Mouse (Mus musculus) CH12.LX (cell line): ENCODE measurements around the gene Cdk2ap2. TPM values are rescaled to one million over a fixed set of nuclear protein-coding genes. Genes with fewer than 3 reads are reported as not detected.

Source experiments
- DNase-seq: peaks from one replicate; pipeline ENCODE4 v3.0.0-alpha.2; 2013; ENCODE audit errors: extremely low read depth
- H3K27ac ChIP-seq: 2 replicates; pipeline ENCODE4 v1.5.1; 2012; ENCODE audit warnings: low read depth, mild to moderate bottlenecking, control low read depth, moderate library complexity; ENCODE audit not compliant: insufficient read depth
- H3K27me3 ChIP-seq: replicated peaks from 2 replicates; pipeline ENCODE3; 2012; ENCODE audit warnings: inconsistent platforms
- H3K36me3 ChIP-seq, 2 experiments: replicated peaks in 1 of 2; 2 replicates each; pipeline versions ENCODE3 to v1.6.1; 2012; ENCODE audit warnings: inconsistent platforms in 1 of 2, low read length in 1 of 2, mild to moderate bottlenecking in 1 of 2, mixed read lengths in 1 of 2, moderate library complexity in 1 of 2; ENCODE audit not compliant: control insufficient read depth in 1 of 2, insufficient read depth in 1 of 2
- H3K4me1 ChIP-seq, 2 experiments: 2 replicates each; pipeline ENCODE4 v1.6.1; 2012; ENCODE audit warnings: inconsistent platforms in 1 of 2, moderate library complexity in 1 of 2; ENCODE audit not compliant: insufficient read depth in 2 of 2, control insufficient read depth in 1 of 2
- H3K4me2 ChIP-seq: 2 replicates; pipeline ENCODE4 v1.6.1; 2012; ENCODE audit warnings: low read depth, mild to moderate bottlenecking, control low read depth; ENCODE audit not compliant: poor library complexity, insufficient read depth, severe bottlenecking
- H3K4me3 ChIP-seq, 3 experiments: fragments of 150-350 bp in 1 of 3; sonication (generic) in 1 of 3; replicated peaks in 1 of 3; 2 replicates each; pipeline versions ENCODE3 to v1.5.1; 2011 to 2012; ENCODE audit warnings: low read depth in 2 of 3, low read length in 2 of 3, mild to moderate bottlenecking in 2 of 3, moderate library complexity in 2 of 3, control low read depth in 1 of 3, improper control_type of control experiment in 1 of 3, inconsistent platforms in 1 of 3, mixed read lengths in 1 of 3; ENCODE audit not compliant: poor library complexity in 1 of 3
- H3K79me2 ChIP-seq: replicated peaks from 2 replicates; pipeline ENCODE4 v1.6.1; 2012; ENCODE audit warnings: mild to moderate bottlenecking, moderate library complexity; ENCODE audit not compliant: control insufficient read depth, poor library complexity, insufficient read depth, severe bottlenecking; ENCODE audit errors: extremely low read depth
- H3K9ac ChIP-seq: 2 replicates; pipeline ENCODE4 v1.6.1; 2012; ENCODE audit warnings: low read depth, mild to moderate bottlenecking, control low read depth, moderate library complexity; ENCODE audit not compliant: insufficient read depth
- H3K9me3 ChIP-seq: replicated peaks from 2 replicates; pipeline ENCODE3; 2012; ENCODE audit warnings: low read length, inconsistent platforms, mixed read lengths
- CHD2 ChIP-seq: IDR thresholded peaks from 2 replicates; pipeline ENCODE4 v1.6.1; 2011; ENCODE audit warnings: low read length, improper control_type of control experiment
- E2F4 ChIP-seq: IDR thresholded peaks from 2 replicates; pipeline ENCODE4 v1.6.1; 2011; ENCODE audit warnings: low read depth, low read length, improper control_type of control experiment; ENCODE audit not compliant: insufficient replicate concordance
- ELF1 ChIP-seq: IDR thresholded peaks from 2 replicates; pipeline ENCODE4 v1.6.1; 2014; ENCODE audit warnings: low read depth, mild to moderate bottlenecking, inconsistent platforms, low read length, improper control_type of control experiment
- GABPA ChIP-seq: IDR thresholded peaks from 2 replicates; pipeline ENCODE4 v1.6.1; 2012; ENCODE audit warnings: low read depth, low read length, improper control_type of control experiment, inconsistent platforms; ENCODE audit not compliant: insufficient replicate concordance
- HCFC1 ChIP-seq: IDR thresholded peaks from 2 replicates; pipeline ENCODE4 v1.6.1; 2012; ENCODE audit warnings: low read depth, mild to moderate bottlenecking, inconsistent platforms, low read length, improper control_type of control experiment
- JUN ChIP-seq: IDR thresholded peaks from 2 replicates; pipeline ENCODE4 v1.6.1; 2011; ENCODE audit warnings: low read depth, mild to moderate bottlenecking, low read length, improper control_type of control experiment, moderate library complexity; ENCODE audit not compliant: insufficient read depth
- KAT2A ChIP-seq: IDR thresholded peaks from 2 replicates; pipeline ENCODE4 v1.6.1; 2012; ENCODE audit warnings: low read length, improper control_type of control experiment, inconsistent platforms; ENCODE audit not compliant: insufficient replicate concordance
- MAFK ChIP-seq: IDR thresholded peaks from 2 replicates; pipeline ENCODE4 v1.6.1; 2011; ENCODE audit warnings: low read length, improper control_type of control experiment; ENCODE audit not compliant: insufficient replicate concordance
- MAZ ChIP-seq: IDR thresholded peaks from 2 replicates; pipeline ENCODE4 v1.6.1; 2012; ENCODE audit warnings: low read depth, mild to moderate bottlenecking, inconsistent platforms, low read length, improper control_type of control experiment, moderate library complexity
- MXI1 ChIP-seq: IDR thresholded peaks from 2 replicates; pipeline ENCODE4 v1.6.1; 2011; ENCODE audit warnings: mild to moderate bottlenecking, low read depth, low read length, improper control_type of control experiment
- MYC ChIP-seq: IDR thresholded peaks from 2 replicates; pipeline ENCODE4 v1.6.1; 2011; ENCODE audit warnings: low read depth, mild to moderate bottlenecking, improper control_type of control experiment, low read length
- NELFE ChIP-seq: IDR thresholded peaks from 2 replicates; pipeline ENCODE4 v1.6.1; 2011; ENCODE audit warnings: low read depth, low read length, improper control_type of control experiment
- PAX5 ChIP-seq: IDR thresholded peaks from 2 replicates; pipeline ENCODE4 v1.6.1; 2012; ENCODE audit warnings: low read length, inconsistent platforms, mixed read lengths
- POLR2A ChIP-seq: IDR thresholded peaks from 2 replicates; pipeline ENCODE4 v1.6.1; 2011; ENCODE audit warnings: low read depth, mild to moderate bottlenecking, improper control_type of control experiment, low read length
- POLR2AphosphoS2 ChIP-seq: IDR thresholded peaks from 2 replicates; pipeline ENCODE4 v1.6.1; 2011; ENCODE audit warnings: low read depth, low read length, improper control_type of control experiment
- RAD21 ChIP-seq: IDR thresholded peaks from 2 replicates; pipeline ENCODE4 v1.6.1; 2011; ENCODE audit warnings: low read depth, mild to moderate bottlenecking, low read length, improper control_type of control experiment, moderate library complexity
- RCOR1 ChIP-seq: conservative IDR thresholded peaks from 2 replicates; pipeline ENCODE4 v1.6.1; 2012; ENCODE audit warnings: low read depth, mild to moderate bottlenecking, inconsistent platforms, low read length, improper control_type of control experiment
- SIN3A ChIP-seq: IDR thresholded peaks from 2 replicates; pipeline ENCODE4 v1.6.1; 2012; ENCODE audit warnings: low read length, improper control_type of control experiment, inconsistent platforms
- SMC3 ChIP-seq: IDR thresholded peaks from 2 replicates; pipeline ENCODE4 v1.6.1; 2011; ENCODE audit warnings: low read depth, low read length, improper control_type of control experiment
- TCF12 ChIP-seq: IDR thresholded peaks from 2 replicates; pipeline ENCODE4 v1.6.1; 2014; ENCODE audit warnings: low read depth, mild to moderate bottlenecking, inconsistent platforms, low read length, improper control_type of control experiment
- USF1 ChIP-seq: IDR thresholded peaks from 2 replicates; pipeline ENCODE4 v1.6.1; 2014; ENCODE audit warnings: low read depth, mild to moderate bottlenecking, inconsistent platforms, low read length, improper control_type of control experiment
- USF2 ChIP-seq: conservative IDR thresholded peaks from 2 replicates; pipeline ENCODE4 v1.6.1; 2011; ENCODE audit warnings: low read depth, low read length, improper control_type of control experiment
- ZNF384 ChIP-seq: IDR thresholded peaks from 2 replicates; pipeline ENCODE4 v1.6.1; 2012; ENCODE audit warnings: low read depth, low read length, improper control_type of control experiment, inconsistent platforms
- dilution Hi-C: fragments of 300-500 bp; cut with MboI; formaldehyde crosslinking; loops from 2 replicates; pipeline ENCODE4 v1.14.3; 2020; ENCODE audit warnings: low sequenced_read_pairs; ENCODE audit not compliant: extremely low pct_unique_long_range_greater_than_20kb, extremely low pct_ligation_motif_present
- in situ Hi-C: fragments of 300-500 bp; cut with MboI; formaldehyde crosslinking; loops from 3 replicates; pipeline ENCODE4 v1.14.3; 2019; ENCODE audit warnings: low sequenced_read_pairs, low pct_ligation_motif_present, low pct_unique_long_range_greater_than_20kb, mixed read lengths
- polyA plus RNA-seq: library from polyadenylated mRNA; unstranded; fragments of >175 nt; gene quantifications from 2 replicates; pipeline ENCODE4 v1.2.1, GENCODE M21; 2012; ENCODE audit warnings: low read depth; ENCODE audit not compliant: insufficient read length
- total RNA-seq, 2 experiments: library from RNA; depleted of rRNA; stranded (reverse); fragments of 300-350 nt in 1 of 2; fragments of >200 nt in 1 of 2; gene quantifications; 2 replicates each; pipeline ENCODE4 v1.2.3; 2012 to 2014

Gene Cdk2ap2
- total and polyA plus RNA-seq, 3 experiments, result 63.4 to 69.5 (median 67.1) TPM

DNA sequence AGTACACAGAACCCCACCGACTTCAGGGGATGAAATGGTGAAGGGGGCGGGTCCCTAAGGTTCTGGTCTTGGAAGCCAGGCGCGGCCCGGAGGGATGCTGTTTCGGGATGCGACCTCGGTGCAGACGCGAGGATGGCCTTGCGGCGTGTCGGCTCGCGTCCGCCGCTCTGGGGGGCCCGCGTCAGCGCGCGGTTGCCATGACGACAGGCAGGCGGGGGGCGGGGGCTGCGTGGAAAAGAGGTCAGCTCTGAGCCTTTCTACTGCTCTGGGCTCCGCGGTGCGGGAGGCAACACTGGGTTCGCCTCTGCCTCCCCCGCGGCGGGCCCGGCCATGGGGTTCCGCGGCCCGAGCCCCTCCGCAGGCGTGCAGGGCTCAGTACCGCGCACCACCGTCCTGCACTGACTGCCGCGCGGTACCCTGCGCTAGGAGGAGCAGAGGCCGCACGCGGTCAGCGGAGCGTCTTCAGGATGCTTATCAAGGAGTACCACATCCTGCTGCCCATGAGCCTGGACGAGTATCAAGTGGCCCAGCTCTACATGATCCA lies 3.8 kb downstream of the Cdk2ap2 start:
- 0 out of 2 replicates have a peak, but pooled peaks have one; percentile 7 for TF ChIP-seq SIN3A
- no peak for TF ChIP-seq GABPA
- TF ChIP-seq USF2, result no peak
- TF ChIP-seq ZNF384, result no peak
- no peak for TF ChIP-seq E2F4
- no peak for TF ChIP-seq HCFC1
- TF ChIP-seq, all 38 proteins: peak for 1
- Histone ChIP-seq H3K79me2 (peaks cover 9% of the 10 kb centered on the region), H3K4me2 (peak overlapping the region; percentile 89), H3K9ac (peak overlapping the region; percentile 27; the same call in 1 of the 2 replicates), H3K4me1 (peaks cover 18 to 71% of the 10 kb centered on the region in 2 experiments), H3K4me3 (peak overlapping the region; percentile 82 to 92 (median 87)), H3K27me3 (no peaks in the 10 kb centered on the region), H3K27ac (no peak overlapping the region), H3K36me3 (peaks cover 38 to 56% of the 10 kb centered on the region in 2 experiments), H3K9me3 (no peaks in the 10 kb centered on the region)
- dilution Hi-C loops, result no loop called here
- in situ Hi-C loops, result no loop called here
- no peak for DNase-seq

DNA sequence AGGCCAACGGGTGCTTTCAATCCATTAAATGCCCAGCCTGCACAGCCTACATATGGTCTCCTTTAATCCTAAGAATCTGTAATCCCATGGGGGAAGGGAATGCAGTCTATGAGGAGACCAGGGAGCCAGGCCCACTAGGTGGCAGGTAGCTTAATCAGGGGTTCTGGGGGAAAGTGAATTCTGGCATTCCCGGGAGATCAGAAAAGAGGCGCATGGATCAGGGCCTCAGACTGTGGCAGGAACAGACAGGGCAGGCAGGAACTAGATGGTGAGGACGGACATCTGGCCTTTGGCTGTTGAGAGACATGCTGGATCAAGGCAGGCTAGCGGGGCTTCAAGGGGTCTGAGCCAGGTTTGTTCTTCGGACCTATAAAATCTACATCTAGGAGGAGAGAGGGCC lies 4.5 kb downstream of the Cdk2ap2 start:
- H3K9ac ChIP-seq, result no peak overlapping the region
- no peak for DNase-seq
- H3K9me3 ChIP-seq, result no peaks in the 10 kb centered on the region
- H3K36me3 ChIP-seq, result peaks cover 41 to 60% of the 10 kb centered on the region in 2 experiments
- H3K27ac ChIP-seq, result no peak overlapping the region
- peaks cover 18 to 65% of the 10 kb centered on the region in 2 experiments for H3K4me1 ChIP-seq
- H3K4me2 ChIP-seq, result peak overlapping the region; percentile 89; the same call in 1 of the 2 replicates
- in situ Hi-C loops (no loop called here), dilution Hi-C loops (no loop called here)
- no peak overlapping the region for H3K4me3 ChIP-seq
- H3K79me2 ChIP-seq, result peaks cover 9% of the 10 kb centered on the region
- no peaks in the 10 kb centered on the region for H3K27me3 ChIP-seq
- TF ChIP-seq MAZ (no peak), MYC (no peak), ELF1 (no peak), KAT2A (no peak), JUN (no peak), SMC3 (no peak), RAD21 (no peak), MAFK (no peak), MXI1 (no peak), RCOR1 (no peak), POLR2AphosphoS2 (no peak), PAX5 (no peak), CHD2 (no peak), TCF12 (no peak), POLR2A (no peak), USF1 (no peak), HCFC1 (no peak), NELFE (no peak)
